Mouse (Mus musculus) left cerebral cortex, adult 18-20 months (tissue): Measurements from ENCODE around the gene Cd164. TPM values are rescaled to one million over a fixed set of nuclear protein-coding genes. Genes with fewer than 3 reads are reported as not detected.

Experiments
- DNase-seq, 2 experiments: peaks; one replicate each; pipeline ENCODE4 v3.0.0; 2021 to 2022; ENCODE audit warnings: low spot score in 2 of 2, mixed read lengths in 1 of 2
- total RNA-seq, 2 experiments: library from RNA; stranded (reverse); gene quantifications; 2 replicates each; pipeline ENCODE4 v1.2.3; 2021

Cd164 gene
- total RNA-seq, 2 experiments from 2014 or later: 61.0 to 68.7 TPM

- no peak for DNase-seq
Observed at GRCm38 (mm10) chr10:41491111-41491510, 28.1 kb upstream of the Cd164 start.

DNA sequence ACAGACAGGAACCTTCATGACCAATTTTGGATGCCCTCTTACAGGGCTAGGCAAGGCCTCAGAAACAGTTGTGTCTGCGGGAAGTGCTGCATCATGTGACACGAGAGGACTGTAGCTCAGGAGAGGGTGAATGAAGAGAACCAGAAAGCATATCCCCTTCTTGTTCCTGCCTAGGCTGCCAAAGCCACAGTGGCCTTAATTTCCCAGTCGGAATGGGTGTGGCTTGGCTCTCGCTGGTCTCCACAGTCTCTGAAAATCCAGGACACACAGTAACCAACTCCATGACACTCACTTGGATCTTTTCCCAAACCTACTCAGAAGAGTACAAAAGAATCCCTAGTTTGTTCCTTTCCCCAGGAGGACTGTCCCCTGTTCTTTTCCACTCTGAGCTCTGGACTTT lies 18.3 kb upstream of the Cd164 start:
- no peak for DNase-seq

GRCm38 (mm10) chr10:41504996-41505395 lies 14.2 kb upstream of the Cd164 start:
- no peak for DNase-seq

DNA sequence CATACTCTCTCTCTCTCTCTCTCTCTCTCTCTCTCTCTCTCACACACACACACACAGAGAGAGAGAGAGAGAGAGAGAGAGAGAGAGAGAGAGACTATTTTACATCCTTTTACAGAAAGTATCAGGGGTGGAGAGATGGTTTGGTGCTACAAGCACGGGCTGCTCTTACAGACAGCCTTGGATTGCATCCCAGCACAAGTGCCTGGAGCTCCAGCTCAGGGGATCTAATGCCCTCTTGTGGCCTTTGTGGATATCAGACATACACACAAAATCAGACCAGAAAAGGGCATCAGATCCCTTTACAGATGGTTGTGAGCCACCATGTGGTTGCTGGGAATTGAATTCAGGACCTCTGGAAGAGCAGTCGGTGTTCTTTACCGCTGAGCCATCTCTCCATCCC lies 13.8 kb upstream of the Cd164 start:
- DNase-seq: peak; percentile 53 to 65

- no peak for DNase-seq
Observed at GRCm38 (mm10) chr10:41509160-41509559, 10.1 kb upstream of the Cd164 start.

DNA sequence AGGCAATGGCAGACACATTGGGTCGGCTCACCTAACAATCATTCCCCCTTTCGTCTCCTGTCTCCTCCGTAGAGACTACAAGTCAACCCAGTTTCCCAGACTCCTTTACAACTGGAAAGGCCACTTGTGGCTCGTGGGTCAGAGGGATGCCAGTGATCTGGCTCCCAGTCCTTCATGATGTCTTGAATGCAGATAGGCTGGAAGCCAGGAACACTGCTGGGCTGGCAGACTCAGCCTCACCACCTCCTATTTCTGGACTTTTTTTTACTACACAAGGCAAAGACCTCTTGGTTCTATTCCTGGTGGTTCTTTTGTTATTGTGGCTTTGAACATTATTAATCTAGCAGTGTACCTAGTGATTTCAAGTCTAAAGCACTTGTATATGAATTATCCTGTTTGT lies 4.9 kb upstream of the Cd164 start:
- no peak for DNase-seq

GRCm38 (mm10) chr10:41514921-41515320 lies 4.3 kb upstream of the Cd164 start:
- DNase-seq: no peak

DNA sequence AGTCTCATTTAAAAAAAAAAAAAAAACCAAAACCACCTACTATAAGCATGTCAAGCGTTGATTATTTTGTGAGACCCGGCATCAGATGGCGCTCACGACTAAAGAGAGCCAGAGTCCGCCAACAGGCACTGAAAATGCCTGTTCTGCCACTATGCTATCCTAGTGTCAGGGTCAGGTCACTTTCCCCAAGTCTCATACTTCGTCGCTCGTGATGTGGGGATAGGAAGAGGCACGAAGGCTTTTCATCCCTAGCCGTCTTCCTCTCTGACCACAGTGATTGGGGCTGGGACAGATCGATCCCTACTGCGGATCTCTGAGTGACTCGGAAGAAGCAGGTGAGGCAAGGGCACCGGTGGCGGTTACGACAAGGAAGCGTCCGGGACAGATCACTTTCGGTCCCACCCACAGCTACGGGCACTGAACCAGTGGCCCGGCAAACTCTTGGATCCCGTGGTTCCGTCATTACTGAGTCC lies 670 bp upstream of the Cd164 start:
- peak; percentile 35 to 42 for DNase-seq

DNA sequence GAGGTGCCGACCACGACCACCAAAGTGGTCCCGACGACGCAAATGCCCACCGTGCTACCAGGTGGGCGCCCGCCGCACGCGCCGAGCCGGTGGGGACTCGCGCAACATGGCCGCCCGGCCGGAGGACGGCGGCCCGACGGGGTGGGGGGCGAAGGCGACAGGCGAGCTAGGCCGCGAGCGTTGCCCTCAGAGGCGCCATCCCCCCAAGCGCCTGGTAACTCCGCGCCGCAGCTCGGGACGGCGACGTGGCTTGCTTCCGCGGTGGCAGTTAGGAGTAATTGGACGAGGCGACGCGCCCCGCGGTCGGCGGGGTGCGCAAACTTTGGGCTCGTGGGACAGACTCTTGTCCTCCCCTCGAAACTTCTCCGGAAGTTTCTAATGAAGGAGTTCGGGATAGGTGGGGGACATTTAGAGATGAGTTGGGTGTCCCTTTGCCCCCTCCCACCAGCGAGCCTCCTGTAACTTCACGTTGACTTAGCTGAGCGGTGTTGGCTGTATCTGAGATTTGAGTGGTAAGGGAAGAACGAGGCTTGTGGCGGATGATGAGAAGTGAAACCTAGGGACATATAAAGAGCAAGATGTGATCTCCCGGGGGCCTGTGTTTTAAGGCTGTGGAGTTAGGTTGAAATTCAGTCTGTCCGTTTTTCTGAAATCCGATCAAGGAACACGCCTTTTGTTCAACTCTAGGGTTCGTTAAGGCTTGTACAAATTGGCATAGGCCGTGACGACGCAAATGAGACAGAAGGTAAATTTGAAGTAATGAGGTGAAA lies 611 bp downstream of the Cd164 start:
- peak; percentile 20 to 48 for DNase-seq

DNA sequence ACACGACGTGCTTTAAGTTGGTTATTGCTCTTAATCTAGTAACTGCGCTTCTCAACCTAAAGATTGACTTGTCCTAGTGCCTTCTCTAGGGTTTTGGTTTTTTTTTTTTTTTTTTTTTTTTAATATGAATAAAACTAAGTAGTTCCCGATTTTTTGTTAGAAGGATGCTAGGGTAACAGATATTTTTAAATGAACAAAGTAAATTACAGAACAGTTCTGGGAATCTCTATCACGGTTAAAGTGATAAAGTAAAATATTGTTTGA lies 1.1 kb downstream of the Cd164 start:
- DNase-seq: no peak

- DNase-seq: no peak
Observed at GRCm38 (mm10) chr10:41523386-41523785, 4.2 kb downstream of the Cd164 start.

DNA sequence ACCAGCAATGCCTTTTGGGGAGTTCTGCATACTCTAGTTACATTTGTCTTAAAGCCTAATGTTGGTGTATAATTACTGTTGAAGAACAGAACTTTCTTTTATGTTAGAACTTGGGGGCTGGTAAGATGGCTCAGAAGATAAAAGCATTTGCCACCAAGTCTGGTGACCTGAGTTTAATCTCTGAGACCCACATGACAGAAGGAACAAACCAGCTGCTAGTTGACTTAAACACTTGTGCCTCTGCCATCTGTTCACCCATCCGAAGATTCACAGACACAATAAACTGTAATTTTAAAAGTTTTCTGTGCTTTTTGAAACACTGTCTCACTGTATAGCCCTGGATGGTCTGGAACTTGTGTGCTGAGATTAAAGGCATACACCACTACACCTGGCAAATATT lies 6.5 kb downstream of the Cd164 start:
- no peak for DNase-seq

DNA sequence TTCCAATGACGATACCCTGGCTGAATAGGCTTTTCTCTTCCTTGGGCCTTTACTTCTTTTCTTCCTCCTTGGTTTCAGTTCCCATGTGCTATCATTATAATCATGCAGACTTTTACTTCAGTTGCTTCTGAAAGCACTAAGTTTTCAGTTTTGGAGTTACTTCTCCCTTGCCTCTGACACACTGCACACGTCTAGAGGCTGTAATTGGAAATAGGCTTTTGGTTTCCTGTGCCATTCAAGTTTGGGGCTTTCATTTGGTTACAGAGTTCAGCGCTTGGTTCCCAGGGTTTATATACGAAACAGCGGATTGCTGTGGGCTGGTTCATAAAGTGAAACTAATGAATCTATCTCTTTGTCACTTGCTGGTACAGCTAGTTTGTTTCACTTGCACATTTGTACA lies 10.8 kb downstream of the Cd164 start:
- no peak for DNase-seq

GRCm38 (mm10) chr10:41535991-41536390 lies 16.8 kb downstream of the Cd164 start:
- no peak for DNase-seq

GRCm38 (mm10) chr10:41536714-41537113 lies 17.5 kb downstream of the Cd164 start:
- no peak for DNase-seq

DNA sequence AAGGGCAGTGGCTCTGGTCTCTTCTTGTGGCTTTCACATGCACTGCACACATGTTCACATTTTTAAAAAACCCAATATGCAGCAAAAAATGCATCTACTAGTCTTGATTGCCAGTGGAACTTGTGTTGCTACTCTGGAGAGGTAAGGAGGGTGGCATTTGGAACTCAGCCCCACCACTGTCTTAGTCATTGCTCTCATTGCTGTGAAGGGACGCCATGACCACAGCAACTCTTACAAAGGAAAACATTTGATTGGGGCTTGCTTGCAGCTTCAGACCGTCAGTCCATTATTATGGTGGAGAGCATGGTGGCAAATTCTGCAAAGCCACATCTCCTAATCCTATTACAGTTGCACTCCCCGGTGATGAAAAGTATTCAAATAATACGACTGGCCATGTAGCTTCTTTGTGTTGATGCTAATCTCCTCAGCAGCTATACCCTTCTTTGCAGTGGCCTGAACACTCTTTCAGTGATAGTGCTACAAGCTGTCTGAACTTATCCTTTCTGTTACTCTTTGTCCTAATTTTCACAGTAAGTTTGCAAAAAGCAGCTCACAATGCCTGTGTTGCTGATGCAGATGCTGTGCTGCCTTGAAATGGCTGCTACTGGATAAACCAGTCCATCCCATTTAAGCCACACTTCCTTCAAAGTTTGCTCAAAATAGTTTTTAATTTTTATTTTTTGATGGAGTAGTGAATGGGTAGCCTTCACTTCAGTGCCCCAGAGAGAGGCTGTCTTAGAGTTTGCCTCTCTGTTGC lies 18.2 kb downstream of the Cd164 start:
- DNase-seq: no peak

DNA sequence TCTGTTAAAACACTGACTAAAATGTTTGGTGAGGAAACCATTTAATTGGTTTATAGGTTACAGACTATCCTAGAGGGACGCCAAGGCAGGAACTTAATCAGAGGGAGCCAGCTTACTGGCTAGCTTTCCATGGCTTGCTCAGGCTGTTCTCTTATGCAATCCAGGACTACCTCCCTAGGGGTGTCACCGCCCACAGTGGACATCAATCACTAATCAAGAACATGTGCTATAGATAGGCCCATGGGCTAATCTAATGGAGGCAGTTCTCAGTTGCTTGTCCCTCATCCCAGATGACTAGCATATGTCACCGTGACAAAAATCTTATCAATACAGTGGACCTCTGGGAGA lies 18.7 kb downstream of the Cd164 start:
- no peak for DNase-seq

GRCm38 (mm10) chr10:41538986-41539385 lies 19.8 kb downstream of the Cd164 start:
- no peak for DNase-seq

- no peak for DNase-seq
Observed at GRCm38 (mm10) chr10:41542057-41542456, 22.8 kb downstream of the Cd164 start.

GRCm38 (mm10) chr10:41543439-41543838 lies 24.2 kb downstream of the Cd164 start:
- DNase-seq: no peak

DNA sequence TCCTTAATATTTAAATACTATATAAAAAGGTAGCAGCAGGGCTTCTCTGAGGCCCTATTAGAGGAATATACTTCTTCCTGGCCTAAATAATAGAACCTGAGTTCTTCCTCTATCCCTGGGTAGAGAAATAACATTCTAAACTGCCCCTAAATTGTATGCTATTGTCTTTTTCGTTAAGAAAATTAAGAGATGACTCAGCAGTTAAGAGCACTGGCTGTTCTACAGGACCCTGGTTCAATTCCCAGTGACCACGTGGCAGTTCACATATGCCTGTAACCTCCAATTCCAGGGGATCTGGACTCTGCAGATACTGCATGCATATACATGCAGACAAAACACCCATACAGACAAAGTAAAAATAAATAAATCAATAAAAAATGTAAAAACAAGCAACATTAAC lies 24.6 kb downstream of the Cd164 start:
- no peak for DNase-seq

DNA sequence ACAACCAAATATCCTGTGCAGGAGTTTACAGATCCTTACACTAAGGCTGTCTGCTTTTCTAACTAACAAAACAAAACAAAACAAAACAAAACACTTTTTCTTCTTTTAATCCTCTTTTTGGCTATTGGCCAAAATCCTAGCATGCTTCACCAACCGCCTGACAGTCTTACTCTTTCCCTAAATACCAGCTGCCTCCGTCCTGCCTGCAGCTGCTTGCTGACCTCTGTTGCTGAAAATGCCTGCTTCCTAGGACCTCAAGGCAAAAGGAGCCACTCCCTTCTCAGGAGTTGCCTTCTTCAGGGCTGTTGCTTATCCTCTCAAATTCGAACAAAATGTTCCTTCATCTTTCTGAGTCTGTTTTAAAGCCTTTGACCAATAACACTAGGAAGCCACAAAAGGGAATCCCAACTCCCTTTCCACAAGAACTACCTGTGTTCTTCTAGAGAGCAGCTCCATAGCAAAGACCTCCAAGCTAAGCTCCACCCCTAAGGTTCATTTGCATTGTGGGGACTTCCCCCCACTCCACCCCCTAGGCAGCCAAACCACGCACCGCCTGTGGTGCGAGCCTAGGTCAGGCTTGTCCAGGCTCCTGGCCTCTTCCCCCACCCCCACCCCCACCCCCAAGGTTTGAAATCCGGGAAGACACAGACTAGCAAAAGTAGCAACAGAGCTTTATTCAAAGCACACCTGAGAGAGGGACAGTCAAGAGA lies 25.4 kb downstream of the Cd164 start:
- no peak for DNase-seq
